Mouse (Mus musculus) myocyte (in vitro differentiated cells): Measurements from ENCODE around the gene Cox10. TPM values are rescaled to one million over a fixed set of nuclear protein-coding genes. Genes with fewer than 3 reads are reported as not detected.

Experiments
- H3K27me3 ChIP-seq: one replicate; pipeline ENCODE4 v1.6.1; 2011; ENCODE audit not compliant: control insufficient read depth, insufficient read depth, insufficient read length
- H3K36me3 ChIP-seq: one replicate; pipeline ENCODE4 v1.6.1; 2011; ENCODE audit not compliant: control insufficient read depth, insufficient read depth
- H3K4me2 ChIP-seq: one replicate; pipeline ENCODE4 v1.6.1; 2011; ENCODE audit warnings: low read depth, control low read depth
- H3K4me3 ChIP-seq: one replicate; pipeline ENCODE4 v1.5.1; 2011; ENCODE audit warnings: mild to moderate bottlenecking, control low read depth, moderate library complexity
- H3K79me2 ChIP-seq: one replicate; pipeline ENCODE4 v1.6.1; 2011; ENCODE audit not compliant: control insufficient read depth, insufficient read depth
- H3ac ChIP-seq: one replicate; pipeline ENCODE4 v1.6.1; 2011; ENCODE audit not compliant: control insufficient read depth, insufficient read length
- CEBPB ChIP-seq: IDR thresholded peaks from 2 replicates; pipeline ENCODE4 v1.6.1; 2011; ENCODE audit warnings: mild to moderate bottlenecking, moderate library complexity; ENCODE audit not compliant: poor library complexity, insufficient read depth, severe bottlenecking
- E2F4 ChIP-seq: IDR thresholded peaks from one replicate; pipeline ENCODE4 v1.6.1; 2011; ENCODE audit warnings: mild to moderate bottlenecking, control low read depth, moderate library complexity; ENCODE audit not compliant: insufficient read depth
- MAX ChIP-seq: IDR thresholded peaks from one replicate; pipeline ENCODE4 v1.6.1; 2011; ENCODE audit warnings: low read depth, mild to moderate bottlenecking, control low read depth
- MYOD1 ChIP-seq, 3 experiments: IDR thresholded peaks; one replicate each; pipeline ENCODE4 v1.6.1; 2011; ENCODE audit warnings: control low read depth in 2 of 3, low read depth in 2 of 3, mild to moderate bottlenecking in 2 of 3, moderate library complexity in 1 of 3; ENCODE audit not compliant: insufficient read length in 2 of 3, control insufficient read depth in 1 of 3
- MYOG ChIP-seq, 3 experiments: IDR thresholded peaks; one replicate each; pipeline ENCODE4 v1.6.1; 2011; ENCODE audit warnings: control low read depth in 2 of 3, low read depth in 2 of 3, mild to moderate bottlenecking in 2 of 3; ENCODE audit not compliant: insufficient read length in 2 of 3, control insufficient read depth in 1 of 3, insufficient read depth in 1 of 3
- POLR2A ChIP-seq: IDR thresholded peaks from one replicate; pipeline ENCODE4 v1.6.1; 2011; ENCODE audit warnings: low read depth, mild to moderate bottlenecking, control low read depth, moderate library complexity; ENCODE audit not compliant: insufficient read length
- POLR2AphosphoS2 ChIP-seq: IDR thresholded peaks from one replicate; pipeline ENCODE4 v1.6.1; 2011; ENCODE audit warnings: low read depth, control low read depth; ENCODE audit not compliant: insufficient read length
- REST ChIP-seq: IDR thresholded peaks from one replicate; pipeline ENCODE4 v1.6.1; 2011; ENCODE audit warnings: mild to moderate bottlenecking, control low read depth, moderate library complexity; ENCODE audit not compliant: insufficient read depth, insufficient read length
- SRF ChIP-seq: IDR thresholded peaks from one replicate; pipeline ENCODE4 v1.6.1; 2011; ENCODE audit warnings: low read depth; ENCODE audit not compliant: control insufficient read depth, insufficient read length
- TCF12 ChIP-seq: IDR thresholded peaks from one replicate; pipeline ENCODE4 v1.6.1; 2011; ENCODE audit warnings: mild to moderate bottlenecking, control low read depth; ENCODE audit not compliant: poor library complexity, insufficient read depth, severe bottlenecking
- TCF3 ChIP-seq: IDR thresholded peaks from one replicate; pipeline ENCODE4 v1.6.1; 2011; ENCODE audit warnings: low read depth, control low read depth; ENCODE audit not compliant: insufficient read length
- USF1 ChIP-seq: IDR thresholded peaks from one replicate; pipeline ENCODE4 v1.6.1; 2011; ENCODE audit warnings: low read depth, mild to moderate bottlenecking, control low read depth, moderate library complexity
- polyA plus RNA-seq: library from polyadenylated mRNA; unstranded; fragments of >200 nt; fragmentation: generic; extraction: Trizol; gene quantifications from one replicate; pipeline ENCODE4 v1.2.1, GENCODE M21; 2012; ENCODE audit warnings: missing spikeins

Gene Cox10
- polyA plus RNA-seq, 1 experiment: 17.3 TPM

DNA sequence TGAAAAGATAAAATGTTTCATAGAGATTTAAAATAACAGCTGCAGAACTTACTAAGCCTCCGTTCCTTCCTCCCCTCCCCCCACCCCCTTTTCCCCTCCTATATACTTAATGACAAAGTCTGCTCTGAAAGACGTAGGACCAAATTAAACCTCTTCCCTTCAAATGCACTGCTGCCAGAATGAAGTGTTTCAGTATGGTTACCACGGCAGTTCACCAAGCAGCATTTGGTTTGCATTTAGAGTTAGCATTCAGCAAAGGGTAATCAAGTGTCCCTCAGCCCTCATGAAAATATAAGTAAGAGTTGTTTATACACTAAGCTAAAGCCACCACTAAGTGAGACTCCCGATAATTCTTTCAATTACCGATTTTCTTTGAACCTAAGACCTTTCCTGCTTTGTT, 25.9 kb downstream of the Cox10 start:
- H3K36me3 ChIP-seq: peaks cover 8% of the 10 kb centered on the region
- H3K79me2 ChIP-seq: no peaks in the 10 kb centered on the region
- H3K27me3 ChIP-seq: no peaks in the 10 kb centered on the region
- no peak overlapping the region for H3ac ChIP-seq
- no peak overlapping the region for H3K4me2 ChIP-seq
- no peak overlapping the region for H3K4me3 ChIP-seq
- TF ChIP-seq MYOD1 (IDR thresholded peaks at IDR 0.05; ENCODE audit: control insufficient read depth in 1 of 3, insufficient read length in 2 of 3, low read depth in 2 of 3) (no peak), POLR2AphosphoS2 (no peak), CEBPB (no peak), MYOG (IDR thresholded peaks at IDR 0.05; ENCODE audit: control insufficient read depth in 1 of 3, insufficient read depth in 1 of 3, insufficient read length in 2 of 3, low read depth in 2 of 3) (no peak), USF1 (no peak), E2F4 (no peak), SRF (no peak), REST (no peak), POLR2A (no peak), MAX (no peak), TCF12 (no peak), TCF3 (no peak)

GRCm38 (mm10) chr11:64051195-64051968, 27.9 kb downstream of the Cox10 start:
- H3K4me2 ChIP-seq: no peak overlapping the region
- no peak overlapping the region for H3K4me3 ChIP-seq
- H3ac ChIP-seq: no peak overlapping the region
- H3K36me3 ChIP-seq: peaks cover 9% of the 10 kb centered on the region
- TF ChIP-seq MAX (no peak), POLR2A (no peak), TCF12 (no peak), USF1 (no peak), TCF3 (no peak), SRF (no peak), MYOD1 (IDR thresholded peaks at IDR 0.05; ENCODE audit: control insufficient read depth in 1 of 3, insufficient read length in 2 of 3, low read depth in 2 of 3) (no peak), MYOG (IDR thresholded peaks at IDR 0.05; ENCODE audit: control insufficient read depth in 1 of 3, insufficient read depth in 1 of 3, insufficient read length in 2 of 3, low read depth in 2 of 3) (no peak), E2F4 (no peak), REST (no peak), POLR2AphosphoS2 (no peak), CEBPB (no peak)
- no peaks in the 10 kb centered on the region for H3K79me2 ChIP-seq
- no peaks in the 10 kb centered on the region for H3K27me3 ChIP-seq

GRCm38 (mm10) chr11:64047432-64047831, 31.8 kb downstream of the Cox10 start:
- TF ChIP-seq TCF3: no peak
- no peak for TF ChIP-seq E2F4
- TF ChIP-seq CEBPB: no peak
- TF ChIP-seq POLR2A: no peak
- no peak overlapping the region for H3K4me2 ChIP-seq
- H3K4me3 ChIP-seq: no peak overlapping the region
- H3K36me3 ChIP-seq: peaks cover 4% of the 10 kb centered on the region
- no peak overlapping the region for H3ac ChIP-seq
- no peaks in the 10 kb centered on the region for H3K79me2 ChIP-seq
- H3K27me3 ChIP-seq: no peaks in the 10 kb centered on the region

- H3ac ChIP-seq: no peak overlapping the region
- peaks cover 4% of the 10 kb centered on the region for H3K36me3 ChIP-seq
- no peak overlapping the region for H3K4me2 ChIP-seq
- no peak overlapping the region for H3K4me3 ChIP-seq
- no peaks in the 10 kb centered on the region for H3K79me2 ChIP-seq
- TF ChIP-seq SRF (no peak), USF1 (no peak), TCF12 (no peak), MYOG (IDR thresholded peaks at IDR 0.05; ENCODE audit: control insufficient read depth in 1 of 3, insufficient read depth in 1 of 3, insufficient read length in 2 of 3, low read depth in 2 of 3) (no peak), CEBPB (no peak), TCF3 (no peak), REST (no peak), MYOD1 (IDR thresholded peaks at IDR 0.05; ENCODE audit: control insufficient read depth in 1 of 3, insufficient read length in 2 of 3, low read depth in 2 of 3) (no peak), POLR2A (no peak), MAX (no peak), POLR2AphosphoS2 (no peak), E2F4 (no peak)
- H3K27me3 ChIP-seq: no peaks in the 10 kb centered on the region
Measured at GRCm38 (mm10) chr11:64045041-64045440, 34.2 kb downstream of the Cox10 start.
